Mouse (Mus musculus) ES-E14 (cell line): Measurements from ENCODE around the gene Mtfr1l. TPM values are rescaled to one million over a fixed set of nuclear protein-coding genes. Genes with fewer than 3 reads are reported as not detected.

ENCODE experiments used
- DNase-seq: peaks from one replicate; pipeline ENCODE4 v3.0.0-alpha.2; 2013; ENCODE audit warnings: low read depth, low spot score
- H3K27ac ChIP-seq: 2 replicates; pipeline ENCODE4 v1.5.1; 2012; ENCODE audit warnings: low read depth, mild to moderate bottlenecking, low read length, moderate library complexity, mixed read lengths; ENCODE audit not compliant: poor library complexity, insufficient read depth, severe bottlenecking
- H3K36me3 ChIP-seq: 2 replicates; pipeline ENCODE4 v1.6.1; 2012; ENCODE audit warnings: mild to moderate bottlenecking, low read length, moderate library complexity, mixed read lengths; ENCODE audit not compliant: control insufficient read depth, poor library complexity, insufficient read depth, severe bottlenecking
- H3K4me1 ChIP-seq, 2 experiments: fragments of 150-350 bp in 1 of 2; sonication (generic) in 1 of 2; 2 replicates each; pipeline ENCODE4 v1.6.1; 2012; ENCODE audit warnings: low read length in 2 of 2, mild to moderate bottlenecking in 1 of 2, mixed read lengths in 1 of 2; ENCODE audit not compliant: control insufficient read depth in 2 of 2, insufficient read depth in 2 of 2, poor library complexity in 1 of 2
- H3K4me3 ChIP-seq, 2 experiments: fragments of 150-350 bp in 1 of 2; sonication (generic) in 1 of 2; 2 replicates each; pipeline ENCODE4 v1.5.1; 2012; ENCODE audit warnings: low read length in 2 of 2, low read depth in 1 of 2, mild to moderate bottlenecking in 1 of 2, mixed read lengths in 1 of 2; ENCODE audit not compliant: insufficient read depth in 1 of 2, poor library complexity in 1 of 2, severe bottlenecking in 1 of 2
- H3K9ac ChIP-seq: 2 replicates; pipeline ENCODE4 v1.6.1; 2012; ENCODE audit warnings: low read depth, mild to moderate bottlenecking, low read length, mixed read lengths; ENCODE audit not compliant: poor library complexity, insufficient read depth, severe bottlenecking
- H3K9me3 ChIP-seq: fragments of 150-350 bp; sonication (generic); 2 replicates; pipeline ENCODE4 v1.6.1; 2012; ENCODE audit warnings: low read depth, mild to moderate bottlenecking, low read length; ENCODE audit not compliant: control insufficient read depth, insufficient read depth
- CHD2 ChIP-seq: IDR thresholded peaks from 2 replicates; pipeline ENCODE4 v1.6.1; 2014; ENCODE audit warnings: mild to moderate bottlenecking, low read depth, low read length, inconsistent platforms
- HCFC1 ChIP-seq: IDR thresholded peaks from 2 replicates; pipeline ENCODE4 v1.6.1; 2012; ENCODE audit warnings: low read length, inconsistent platforms, borderline replicate concordance; ENCODE audit not compliant: insufficient read depth
- MAFK ChIP-seq: IDR thresholded peaks from 2 replicates; pipeline ENCODE4 v1.6.1; 2014; ENCODE audit warnings: mild to moderate bottlenecking, low read depth, low read length, inconsistent platforms; ENCODE audit not compliant: insufficient read depth
- ZC3H11A ChIP-seq: IDR thresholded peaks from 2 replicates; pipeline ENCODE4 v1.6.1; 2012; ENCODE audit warnings: low read depth, mild to moderate bottlenecking, inconsistent platforms, low read length, borderline replicate concordance
- ZNF384 ChIP-seq: IDR thresholded peaks from 2 replicates; pipeline ENCODE4 v1.6.1; 2012; ENCODE audit warnings: low read depth, low read length, inconsistent platforms
- in situ Hi-C, 2 experiments: fragments of 600-800 bp; cut with MboI; formaldehyde crosslinking; loops; one replicate each; pipeline ENCODE4 v1.15.1; 2025; ENCODE audit warnings: low sequenced_read_pairs in 2 of 2, inconsistent platforms in 1 of 2; ENCODE audit not compliant: unreplicated experiment in 2 of 2
- total RNA-seq: library from RNA; depleted of rRNA; stranded (reverse); fragments of 300-350 nt; gene quantifications from 2 replicates; pipeline ENCODE4 v1.2.3, GENCODE M21; 2012

Gene Mtfr1l
- total RNA-seq, 1 experiment, result 43.7 TPM

DNA sequence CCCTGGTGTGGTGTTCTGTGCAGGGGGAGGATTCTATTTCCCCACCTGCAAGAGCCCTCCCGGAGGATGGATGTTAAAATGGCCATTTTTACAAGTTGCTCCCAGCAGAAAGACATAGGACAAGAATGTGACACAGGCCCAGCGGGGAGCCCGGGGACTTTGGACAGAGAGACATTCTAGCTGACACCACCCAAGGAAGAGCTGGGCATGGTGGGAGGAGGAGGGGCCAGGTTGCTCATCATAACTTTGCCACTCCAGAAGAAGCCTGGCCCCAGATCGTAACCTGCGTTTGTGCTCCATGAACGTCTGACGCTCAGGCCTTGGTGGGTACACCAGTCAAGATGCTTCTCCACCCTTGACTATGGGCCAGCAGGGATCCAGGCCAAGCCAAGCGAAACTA lies 25.5 kb upstream of the Mtfr1l start:
- H3K4me1 ChIP-seq, result peaks cover 0 to 3% of the 10 kb centered on the region in 2 experiments; a peak in 1 of 4 replicates
- H3K9me3 ChIP-seq, result no peaks in the 10 kb centered on the region
- DNase-seq, result no peak
- no peak overlapping the region for H3K4me3 ChIP-seq
- no peak for TF ChIP-seq ZC3H11A
- no peak for TF ChIP-seq CHD2
- no peak for TF ChIP-seq MAFK
- no peak for TF ChIP-seq HCFC1
- no peak for TF ChIP-seq ZNF384
- H3K27ac ChIP-seq, result no peak overlapping the region
- no peak overlapping the region for H3K9ac ChIP-seq
- peaks cover 2% of the 10 kb centered on the region; the same call in 1 of the 2 replicates for H3K36me3 ChIP-seq
- in situ Hi-C loops, result no loop called here

DNA sequence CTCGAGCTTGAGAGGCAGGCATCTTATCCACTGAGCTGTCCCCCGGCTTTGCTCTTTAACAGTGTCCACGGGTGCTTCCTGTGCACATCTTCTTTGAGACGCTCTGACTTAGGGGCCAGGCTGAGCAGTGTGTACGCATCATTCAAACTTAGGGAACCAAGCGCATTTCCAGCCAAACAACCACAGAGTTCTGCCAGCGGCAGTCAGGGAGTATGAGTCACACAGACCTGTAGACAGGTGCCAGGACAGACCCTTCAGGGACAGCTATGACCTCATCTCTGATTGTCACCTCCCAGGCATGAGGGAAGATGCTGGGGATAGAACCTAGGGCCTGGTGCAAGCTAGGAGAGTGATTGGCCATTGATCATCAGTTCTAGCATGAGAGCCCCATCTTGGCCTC lies 24.0 kb upstream of the Mtfr1l start:
- DNase-seq, result no peak
- peaks cover 0 to 3% of the 10 kb centered on the region in 2 experiments; a peak in 1 of 4 replicates for H3K4me1 ChIP-seq
- no peak for TF ChIP-seq ZNF384
- TF ChIP-seq CHD2, result no peak
- no peak for TF ChIP-seq HCFC1
- TF ChIP-seq MAFK, result no peak
- no peak for TF ChIP-seq ZC3H11A
- peaks cover 2% of the 10 kb centered on the region; the same call in 1 of the 2 replicates for H3K36me3 ChIP-seq
- in situ Hi-C loops, result no loop called here
- H3K9ac ChIP-seq, result no peak overlapping the region
- no peak overlapping the region for H3K4me3 ChIP-seq
- H3K27ac ChIP-seq, result no peak overlapping the region
- H3K9me3 ChIP-seq, result no peaks in the 10 kb centered on the region

DNA sequence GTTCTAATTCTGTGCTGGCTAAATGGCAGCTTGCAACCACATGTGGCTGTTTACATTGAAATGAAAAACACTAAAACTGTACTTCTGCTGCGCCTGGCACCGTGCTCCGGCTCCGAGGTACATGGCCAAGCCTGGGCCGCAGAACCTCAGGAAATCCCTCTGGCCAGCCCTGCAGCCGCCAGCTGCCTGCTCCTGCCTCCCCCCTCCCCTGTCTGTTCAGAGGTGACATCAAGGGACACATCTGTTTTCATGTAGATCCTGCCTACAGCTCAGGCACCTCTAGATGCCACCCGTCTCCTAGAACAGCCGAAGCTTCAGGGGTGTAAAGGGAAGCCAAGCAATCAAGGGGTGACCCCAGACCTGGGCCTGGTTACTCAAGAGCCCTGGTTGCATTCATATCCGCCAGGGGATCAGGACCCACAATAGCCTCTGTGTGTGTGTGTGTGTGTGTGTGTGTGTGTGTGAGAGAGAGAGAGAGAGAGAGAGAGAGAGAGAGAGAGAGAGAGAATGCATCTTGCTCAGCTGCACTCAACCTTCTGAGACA lies 23.5 kb upstream of the Mtfr1l start:
- Histone ChIP-seq H3K9ac (no peak overlapping the region), H3K9me3 (no peaks in the 10 kb centered on the region), H3K36me3 (peaks cover 2% of the 10 kb centered on the region; the same call in 1 of the 2 replicates), H3K4me1 (peaks cover 0 to 3% of the 10 kb centered on the region in 2 experiments; a peak in 1 of 4 replicates), H3K27ac (no peak overlapping the region), H3K4me3 (no peak overlapping the region)
- no peak for DNase-seq
- in situ Hi-C loops, result no loop called here
- TF ChIP-seq CHD2 (no peak), HCFC1 (no peak), ZNF384 (no peak), MAFK (no peak), ZC3H11A (no peak)

DNA sequence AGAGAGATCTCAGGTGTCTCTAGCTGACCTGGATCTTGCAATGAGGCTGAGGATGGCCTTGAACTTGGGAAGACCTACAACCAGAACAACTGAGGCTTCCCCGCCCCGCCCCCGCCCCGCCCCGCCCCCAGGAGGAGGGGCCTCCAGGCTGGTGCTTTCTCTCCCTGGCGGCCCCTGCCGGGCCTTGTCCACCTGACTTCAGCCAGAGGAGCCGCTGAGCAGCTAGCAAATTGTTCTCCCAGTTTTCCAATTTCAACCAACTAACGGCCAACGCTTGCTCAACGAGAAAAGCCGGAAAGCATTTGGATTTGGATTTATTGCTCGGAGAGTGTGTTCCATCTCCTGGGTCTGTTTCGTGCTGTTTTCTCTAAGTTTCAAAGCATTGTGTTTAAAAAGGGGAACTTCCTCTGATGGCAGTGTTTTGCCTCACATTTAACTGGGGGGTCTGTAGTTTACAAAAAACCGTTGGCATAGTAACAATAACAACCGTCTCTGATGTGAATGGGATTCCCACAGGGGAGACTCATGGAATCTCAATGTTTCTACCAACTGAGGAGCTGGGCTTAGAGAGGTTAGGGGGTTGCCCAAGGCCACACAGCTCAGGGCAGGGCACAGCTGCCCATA lies 22.6 kb upstream of the Mtfr1l start:
- peak; percentile 39 for DNase-seq
- Histone ChIP-seq H3K36me3 (no peaks in the 10 kb centered on the region), H3K9ac (no peak overlapping the region), H3K9me3 (no peaks in the 10 kb centered on the region), H3K4me3 (no peak overlapping the region), H3K27ac (no peak overlapping the region), H3K4me1 (peaks cover 0 to 3% of the 10 kb centered on the region in 2 experiments; a peak in 1 of 4 replicates)
- TF ChIP-seq ZNF384 (no peak), MAFK (no peak), CHD2 (no peak), ZC3H11A (no peak), HCFC1 (no peak)
- in situ Hi-C loops, result no loop called here
